Mouse (Mus musculus): Measurements from ENCODE around the gene Fam71a.

DNA sequence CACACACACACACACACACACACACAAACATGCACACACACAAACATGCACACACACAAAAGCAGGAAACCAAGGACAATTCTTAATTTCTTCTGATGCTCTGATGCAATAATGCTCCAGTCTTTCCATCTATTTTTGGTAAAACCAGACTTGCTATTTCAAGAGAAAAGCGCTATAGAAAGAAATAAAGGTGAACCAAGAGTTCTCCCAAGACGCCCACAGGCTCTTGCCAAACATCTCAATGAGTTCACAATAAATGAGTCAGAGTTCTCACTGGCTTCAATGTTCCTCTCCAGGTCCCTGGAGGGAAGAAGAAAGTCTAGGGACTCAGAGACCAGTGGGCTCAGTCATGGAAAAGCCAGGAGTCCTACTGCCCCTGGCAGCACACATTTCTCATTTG lies 40.9 kb downstream of the Fam71a start:
- TF ChIP-seq USF2 (conservative IDR thresholded peaks at IDR 0.05; ENCODE audit: low read depth, low read length) (no peak), CHD2 (IDR thresholded peaks at IDR 0.05; ENCODE audit: low read length) (no peak), ZC3H11A (IDR thresholded peaks at IDR 0.05; ENCODE audit: low read depth, low read length) (no peak), ZNF384 (IDR thresholded peaks at IDR 0.05; ENCODE audit: low read depth, low read length) (no peak), POLR2A (IDR thresholded peaks at IDR 0.05; ENCODE audit: low read depth, low read length) (no peak), NELFE (IDR thresholded peaks at IDR 0.05; ENCODE audit: low read depth, low read length) (no peak), MAFK (IDR thresholded peaks at IDR 0.05; ENCODE audit: insufficient replicate concordance, low read length) (no peak), GABPA (IDR thresholded peaks at IDR 0.05; ENCODE audit: insufficient replicate concordance, low read depth, low read length) (no peak), BHLHE40 (IDR thresholded peaks at IDR 0.05; ENCODE audit: low read depth, low read length) (no peak)

Data from CH12.LX (cell line).